Mouse (Mus musculus) liver, postnatal 0 days (tissue): Measurements from ENCODE around the gene Sntb2.

Source experiments
- CTCF ChIP-seq: sonication (generic); IDR thresholded peaks from 2 replicates; pipeline ENCODE4 v1.5.1; 2016; ENCODE audit warnings: antibody characterized with exemption, low read depth
- EP300 ChIP-seq: IDR thresholded peaks from 2 replicates; pipeline ENCODE4 v1.6.1; 2016; ENCODE audit warnings: antibody characterized with exemption, low read depth, mild to moderate bottlenecking

DNA sequence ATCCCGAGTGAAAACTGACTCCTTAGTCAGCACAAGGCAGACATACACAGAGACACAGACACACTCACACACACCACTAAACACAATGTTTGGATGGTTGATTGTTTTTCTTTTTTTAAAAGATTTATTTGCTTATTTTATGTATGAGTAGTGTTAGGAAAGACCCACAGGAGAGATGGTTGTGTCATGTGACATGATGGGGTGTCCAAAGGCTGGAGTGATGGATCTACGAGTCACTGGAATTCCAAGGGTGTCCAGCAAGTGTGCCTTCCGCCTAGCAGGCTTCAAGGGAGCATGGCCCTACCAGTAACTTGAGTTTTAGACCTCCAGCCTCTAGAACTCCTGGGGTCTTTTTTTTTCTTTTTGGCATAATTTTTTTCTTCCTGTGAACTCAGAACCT is 93.8 kb downstream of the Sntb2 start:
- no peak for TF ChIP-seq CTCF
- TF ChIP-seq EP300: no peak
